Mouse (Mus musculus) ovary, adult 18-20 months (tissue): ENCODE measurements around the gene Snx30.

Experiments
- DNase-seq: peaks from one replicate; pipeline ENCODE4 v3.0.0; 2022; ENCODE audit warnings: low spot score, mixed read lengths

Gene Snx30

DNA sequence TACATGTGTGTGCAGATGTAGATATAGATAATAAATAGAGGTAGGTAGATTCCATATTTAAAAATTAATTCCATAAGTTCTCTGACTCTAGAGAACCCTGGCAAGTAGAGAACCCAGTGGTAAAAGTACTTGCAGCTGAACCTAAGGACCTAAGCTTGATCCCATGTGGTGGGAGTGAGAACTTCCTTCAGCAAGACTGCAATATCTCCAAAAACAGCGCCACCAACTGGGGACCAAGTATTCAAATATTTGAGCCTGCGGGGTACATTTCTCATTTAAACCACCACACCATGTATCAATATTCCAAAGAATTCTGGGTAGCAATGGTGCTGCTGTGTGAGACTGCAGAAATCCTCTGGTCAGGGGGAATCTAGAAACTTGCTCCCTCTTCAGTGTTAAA, 11.5 kb upstream of the Snx30 start:
- DNase-seq: no peak

DNA sequence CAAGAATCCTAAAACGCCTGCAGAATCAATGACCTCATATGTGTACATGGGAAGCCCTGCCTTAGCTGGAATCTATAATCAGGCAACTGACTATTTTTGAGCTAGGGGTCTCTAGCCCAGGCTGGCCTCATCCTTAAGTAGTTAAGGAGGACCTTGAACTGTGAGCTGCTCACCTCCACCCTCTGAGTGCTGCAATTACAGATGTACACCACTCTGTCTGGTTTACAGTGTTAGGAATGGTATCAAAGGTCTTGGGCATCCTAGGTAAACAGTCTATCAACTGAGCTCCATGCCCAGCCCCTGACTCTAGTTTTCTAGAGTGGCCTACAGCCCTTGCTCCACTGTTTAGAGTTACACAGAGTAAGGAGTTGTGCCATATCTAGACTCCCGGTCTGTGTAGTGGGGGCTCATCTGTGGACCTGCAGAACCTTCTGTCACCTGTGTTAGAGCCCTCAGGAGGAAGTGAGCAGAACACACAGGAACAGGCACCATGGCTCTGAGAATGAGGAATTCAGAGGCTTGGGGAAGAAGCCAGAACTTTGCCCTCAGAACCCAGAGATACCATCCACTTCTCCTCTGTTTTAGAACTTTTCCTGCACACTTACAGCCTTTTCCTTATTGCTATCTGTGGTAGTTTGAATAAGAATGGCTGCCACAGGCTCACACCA, 9.7 kb upstream of the Snx30 start:
- no peak for DNase-seq

DNA sequence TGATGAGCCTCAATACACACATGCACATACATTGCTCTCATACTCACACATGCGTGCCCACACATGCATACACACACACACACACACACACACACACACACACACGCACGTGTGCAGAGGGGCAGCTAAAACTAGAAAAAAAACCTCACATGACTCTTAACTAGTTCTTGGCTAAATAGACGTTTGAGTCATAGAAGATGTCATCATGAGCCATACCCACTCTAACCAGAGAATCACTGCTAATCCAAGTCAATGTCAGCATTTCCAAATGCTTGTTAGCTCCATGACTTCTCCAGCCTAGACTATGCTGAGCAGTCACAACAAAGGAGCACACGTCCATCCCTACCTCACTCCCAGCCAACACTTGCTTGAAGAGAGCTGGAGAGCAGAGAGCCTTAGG, 5.5 kb upstream of the Snx30 start:
- no peak for DNase-seq

DNA sequence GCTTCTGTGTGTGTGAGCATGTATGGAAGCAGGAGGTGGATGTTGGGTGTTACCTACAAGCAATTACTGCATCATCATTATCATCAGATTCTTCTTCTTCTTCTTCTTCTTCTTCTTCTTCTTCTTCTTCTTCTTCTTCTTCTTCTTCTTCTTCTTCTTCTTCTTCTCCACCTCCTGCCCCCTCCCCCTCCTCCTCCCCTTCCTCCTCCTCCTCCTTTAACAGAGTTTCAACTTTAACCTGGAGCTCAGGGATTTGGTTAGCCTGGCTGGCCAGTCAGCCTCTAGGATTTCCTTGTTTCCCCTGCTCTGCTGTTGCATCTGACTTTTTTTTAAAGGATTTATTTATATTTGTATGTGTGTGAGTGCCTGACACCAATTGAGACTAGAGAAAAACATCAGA, 4.2 kb upstream of the Snx30 start, which contains the start of gene Inip:
TSS of gene Inip (minus strand) at position 101 of the 400 bp plus-strand sequence.
- no peak for DNase-seq

DNA sequence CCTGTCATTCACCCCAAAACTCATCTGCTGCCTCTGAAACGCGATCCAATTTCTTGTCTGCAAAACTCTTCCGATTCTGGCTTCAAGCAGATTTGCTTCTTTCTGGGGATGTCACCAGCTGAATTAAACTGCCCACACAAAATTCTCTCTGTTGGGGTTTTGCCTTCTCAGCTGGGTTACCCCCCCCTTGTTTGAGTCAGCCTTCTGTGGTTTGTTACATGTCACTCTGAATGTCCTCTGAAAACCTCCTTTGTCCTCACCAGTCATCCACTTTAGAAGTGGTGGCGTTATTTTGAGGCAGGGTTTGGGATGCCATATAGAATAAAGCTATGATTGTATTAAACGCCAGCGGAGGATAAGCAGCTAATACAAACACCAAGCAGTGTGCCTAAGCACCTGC, 3.5 kb upstream of the Snx30 start:
- no peak for DNase-seq

DNA sequence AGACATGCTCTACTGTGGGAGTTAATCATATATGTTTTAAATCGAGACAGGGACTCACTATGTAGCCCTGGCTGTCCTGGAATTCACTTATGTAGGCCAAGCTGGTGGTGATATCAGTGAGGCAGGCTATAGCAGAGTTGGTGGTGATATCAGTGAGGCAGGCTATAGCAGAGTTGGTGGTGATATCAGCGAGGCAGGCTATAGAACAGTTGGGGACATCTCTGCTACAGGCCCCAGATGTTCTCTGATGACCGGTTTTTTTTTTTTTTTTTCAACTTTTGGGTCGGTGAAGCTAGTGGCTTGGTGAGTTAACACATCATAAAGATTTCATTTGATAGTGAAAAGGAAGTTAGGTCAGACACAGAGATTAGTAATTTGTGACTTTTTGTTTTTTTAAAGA, 2.8 kb upstream of the Snx30 start:
- no peak for DNase-seq

DNA sequence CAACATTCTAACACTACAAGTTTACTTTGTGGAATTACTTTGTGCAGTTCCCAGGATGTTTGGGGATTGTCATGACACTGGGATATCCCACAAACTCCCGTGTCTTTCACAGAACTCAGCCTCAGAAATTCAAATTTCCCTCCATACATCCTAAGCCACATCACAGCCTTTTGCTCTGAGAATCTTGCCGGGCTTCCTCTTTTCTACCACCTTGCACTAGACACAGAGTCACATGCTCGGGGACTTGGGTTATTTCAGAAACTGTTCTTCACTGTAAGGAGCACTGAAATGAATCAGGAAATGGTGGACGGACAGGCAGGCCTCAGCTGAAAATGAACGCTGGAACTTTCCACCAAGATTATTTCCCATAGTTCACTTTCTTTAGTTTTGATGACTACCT, 2.3 kb upstream of the Snx30 start:
- DNase-seq: no peak

DNA sequence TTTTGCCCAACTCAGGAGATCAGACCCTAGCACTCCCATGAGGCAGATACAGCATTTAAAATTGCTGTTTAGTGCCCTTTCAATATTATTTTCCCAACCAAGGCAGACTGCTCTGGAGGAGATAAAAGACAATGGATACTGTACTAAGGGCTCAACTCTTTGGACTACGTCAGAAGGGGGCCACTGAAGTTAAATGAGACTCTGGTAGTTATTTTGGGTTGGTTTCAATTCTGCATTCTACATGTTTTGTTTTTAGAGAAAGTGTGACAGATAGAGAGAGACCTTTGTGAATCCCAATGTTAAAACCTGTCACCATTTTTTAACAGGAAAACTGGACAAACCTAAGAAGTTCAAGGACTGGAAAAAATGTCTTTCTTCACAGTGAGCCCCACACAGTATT, 886 bp upstream of the Snx30 start:
- no peak for DNase-seq

DNA sequence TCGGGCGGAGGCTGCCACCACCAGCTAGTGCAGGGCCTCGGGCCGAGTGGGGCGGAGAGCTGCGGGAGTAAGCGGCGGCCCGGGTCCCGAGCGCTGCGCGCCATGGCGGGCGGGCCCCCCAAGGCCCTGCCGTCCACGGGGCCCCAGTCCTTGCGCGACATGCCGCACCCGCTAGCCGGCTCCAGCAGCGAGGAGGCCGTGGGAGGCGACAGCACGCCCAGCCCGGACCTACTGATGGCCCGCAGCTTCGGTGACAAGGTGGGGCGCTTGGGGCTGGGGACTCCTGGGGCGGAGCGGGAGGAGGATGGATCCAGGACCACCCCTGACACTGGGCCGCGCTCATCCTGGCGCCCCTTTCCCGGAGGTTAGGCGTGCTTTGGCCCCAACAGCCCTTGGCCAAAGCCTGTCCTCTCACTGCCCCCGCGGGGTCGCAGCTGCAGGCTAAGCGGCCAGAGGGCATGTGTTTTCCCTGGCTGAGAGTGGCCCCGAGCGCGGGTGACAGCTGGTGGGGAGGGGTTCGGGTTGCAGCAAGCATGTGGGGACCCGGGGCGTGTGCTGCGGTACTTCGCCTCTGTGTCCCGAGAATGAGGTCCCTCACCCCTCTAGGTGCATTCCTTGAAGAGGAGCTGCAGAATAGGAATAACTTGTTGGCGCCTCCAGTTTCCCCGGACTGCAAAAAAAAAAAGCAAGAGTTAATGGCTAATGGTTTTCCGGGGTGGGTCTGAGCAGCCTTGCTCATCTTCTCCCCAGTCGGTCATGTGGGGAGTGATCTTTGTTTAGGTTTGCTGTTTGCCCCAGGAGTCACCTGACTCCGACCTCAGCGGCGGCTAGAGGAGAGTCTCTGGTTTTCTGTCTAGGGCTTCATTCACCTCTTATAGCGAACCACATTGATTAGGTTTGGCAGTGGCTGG, 583 bp downstream of the Snx30 start:
- DNase-seq: no peak

DNA sequence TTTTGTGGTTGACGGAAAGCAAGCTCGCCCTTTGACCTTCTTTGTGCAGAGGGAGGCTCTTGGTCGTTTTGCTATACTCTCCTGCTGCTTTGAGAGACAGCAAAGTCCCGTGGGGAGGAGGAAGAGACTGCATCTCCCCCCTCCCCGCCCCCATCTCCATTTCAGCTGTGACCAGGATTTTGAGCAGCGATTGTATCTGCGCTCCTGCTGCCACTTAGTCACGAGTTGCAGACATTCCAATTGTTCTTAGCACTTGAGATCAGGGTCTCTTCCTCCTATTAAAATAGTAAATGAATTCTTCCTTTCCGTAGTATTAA, 1.2 kb downstream of the Snx30 start:
- no peak for DNase-seq

DNA sequence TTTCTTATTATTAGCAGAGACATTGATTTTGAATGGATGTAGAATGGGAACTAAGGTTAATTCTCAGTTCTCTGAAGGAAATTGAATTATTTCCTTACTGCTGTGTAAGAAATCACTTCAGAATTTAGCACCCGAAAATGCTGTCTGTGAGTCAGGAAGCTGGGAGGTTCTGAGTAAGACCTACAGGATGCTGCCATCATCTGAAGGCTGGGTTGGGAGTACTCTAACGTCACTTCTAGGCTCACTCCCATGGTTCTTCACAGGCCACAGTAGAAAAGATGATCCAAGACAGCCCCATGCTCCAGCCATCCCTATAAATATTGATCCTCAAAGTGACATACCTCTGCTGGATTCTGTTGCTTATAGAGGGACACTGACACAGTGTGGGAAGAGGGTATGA, 1.9 kb downstream of the Snx30 start:
- DNase-seq: no peak

DNA sequence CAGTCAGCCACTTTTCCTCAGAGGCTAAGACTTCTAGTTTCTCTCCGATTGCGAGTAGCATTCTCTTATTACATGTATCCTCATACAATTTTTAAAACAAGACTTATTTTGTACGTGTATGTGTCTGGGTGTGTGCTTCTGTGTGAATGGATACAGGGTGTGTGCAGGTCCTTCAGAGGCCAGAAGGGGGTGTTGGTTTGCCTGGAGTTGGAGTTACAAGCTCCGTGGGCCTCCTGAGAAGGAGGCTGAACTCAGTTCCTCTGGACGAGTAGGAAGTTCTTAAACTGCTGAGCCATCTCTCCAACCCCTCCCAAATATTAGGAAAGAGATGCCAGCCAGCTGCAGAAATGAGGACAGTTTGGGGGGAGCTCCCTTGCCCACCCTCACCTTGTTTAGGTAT, 2.8 kb downstream of the Snx30 start:
- no peak for DNase-seq

DNA sequence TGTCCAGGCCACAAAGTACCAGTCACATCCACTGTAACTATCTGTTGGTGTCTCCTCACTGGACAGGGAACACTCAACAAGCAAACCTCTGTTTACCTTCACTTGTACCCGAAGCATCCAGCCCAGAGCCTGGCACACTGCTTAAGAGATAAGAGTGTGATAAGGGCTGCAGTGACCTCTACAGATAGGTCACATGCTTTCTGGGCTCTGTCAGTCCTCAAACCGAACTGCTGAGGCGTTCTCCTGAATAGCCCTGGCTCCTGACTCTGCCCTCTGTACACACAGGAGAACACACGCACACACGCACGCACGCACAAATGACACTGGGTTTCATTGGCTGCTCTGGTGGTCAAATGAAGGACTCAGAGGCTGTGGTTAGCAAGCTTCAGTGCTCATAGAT, 8.5 kb downstream of the Snx30 start:
- no peak for DNase-seq

DNA sequence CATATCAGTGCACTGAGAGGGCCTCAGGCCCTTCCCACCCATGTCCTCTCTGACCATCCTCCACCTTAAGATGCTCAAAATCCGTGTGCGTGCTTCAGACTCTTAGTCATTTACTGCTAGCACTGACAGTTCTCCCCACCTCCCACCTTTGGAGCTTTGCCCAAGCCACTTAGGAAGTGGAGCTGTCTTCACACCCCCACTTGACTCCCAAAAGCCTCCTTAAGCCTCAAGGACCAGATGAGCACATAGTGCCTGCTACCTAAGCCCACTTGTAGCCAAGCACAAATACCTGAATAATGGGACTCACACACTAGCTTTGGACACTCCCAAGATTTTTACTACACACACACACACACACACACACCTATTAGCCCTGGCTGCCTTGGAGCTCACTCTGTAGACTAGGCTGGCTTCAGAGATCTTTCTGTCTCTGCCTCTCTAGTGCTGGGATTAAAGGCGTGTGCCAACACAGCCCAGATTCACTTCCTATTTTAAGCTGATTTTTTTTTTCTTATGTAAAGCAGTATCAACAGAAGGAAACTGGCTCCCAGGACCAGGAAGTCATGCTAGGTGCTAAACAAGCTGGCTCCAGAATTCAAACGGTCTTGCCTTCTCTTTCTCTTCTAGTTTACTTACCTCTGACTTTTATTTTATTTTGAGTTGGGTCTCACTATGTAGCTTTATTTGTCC, 9.6 kb downstream of the Snx30 start:
- no peak for DNase-seq

DNA sequence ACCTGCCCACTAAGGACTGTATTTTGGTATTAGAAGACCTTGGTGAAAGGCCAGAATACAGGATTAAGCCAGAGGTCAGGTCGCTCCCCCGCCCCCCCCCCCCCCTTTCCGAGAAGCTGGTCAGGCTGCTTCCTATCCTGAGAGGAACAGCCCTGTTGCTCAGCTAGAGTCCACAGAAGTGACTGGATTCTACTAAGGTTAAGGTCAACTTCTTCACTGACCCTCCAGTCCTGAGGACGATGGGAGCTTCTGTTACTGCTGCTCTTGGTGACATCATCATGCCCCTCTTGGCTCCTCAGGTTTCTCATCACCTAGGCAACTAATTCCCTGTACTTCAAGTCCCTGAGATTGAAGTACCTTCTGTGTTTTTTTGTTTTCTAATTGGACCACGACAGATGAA, 10.4 kb downstream of the Snx30 start:
- no peak for DNase-seq

DNA sequence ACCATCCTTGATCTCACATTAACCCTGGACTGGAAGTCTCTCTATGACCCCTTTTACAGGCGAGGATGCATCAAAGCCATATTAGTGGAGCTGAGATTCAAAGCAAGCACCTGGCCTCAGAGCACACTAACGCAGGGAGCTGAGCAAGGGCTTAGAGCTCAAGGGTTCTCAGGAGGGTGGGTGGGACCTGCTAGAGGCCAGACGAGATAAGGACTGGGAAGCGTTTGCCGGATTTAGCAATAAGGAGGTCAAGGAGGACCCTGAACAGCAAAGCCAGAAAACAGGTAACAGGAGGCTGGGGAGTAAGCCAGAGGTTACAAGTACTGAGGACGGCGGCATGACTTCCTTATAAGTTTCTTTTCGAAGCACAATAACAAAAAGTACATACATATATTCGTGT, 10.8 kb downstream of the Snx30 start:
- DNase-seq: no peak

DNA sequence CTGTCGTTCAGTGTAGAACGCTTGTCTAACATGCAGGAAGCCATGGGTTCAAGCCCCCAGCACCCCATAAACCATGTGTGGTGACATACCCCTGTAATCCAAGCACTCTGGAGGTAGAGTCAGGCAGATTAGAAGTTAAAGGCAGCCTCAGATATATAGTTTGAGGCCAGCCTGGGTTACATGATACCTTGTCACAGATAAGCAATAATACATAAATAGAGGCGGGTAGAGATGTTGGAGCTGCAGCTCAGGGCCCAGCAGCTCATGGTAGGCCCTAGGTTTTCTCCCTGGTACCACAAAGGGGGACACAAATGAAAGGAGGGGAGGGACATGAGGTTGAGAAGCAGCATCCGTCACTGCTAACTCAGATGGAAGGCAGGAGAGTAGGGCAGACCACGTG, 12.2 kb downstream of the Snx30 start:
- DNase-seq: no peak

DNA sequence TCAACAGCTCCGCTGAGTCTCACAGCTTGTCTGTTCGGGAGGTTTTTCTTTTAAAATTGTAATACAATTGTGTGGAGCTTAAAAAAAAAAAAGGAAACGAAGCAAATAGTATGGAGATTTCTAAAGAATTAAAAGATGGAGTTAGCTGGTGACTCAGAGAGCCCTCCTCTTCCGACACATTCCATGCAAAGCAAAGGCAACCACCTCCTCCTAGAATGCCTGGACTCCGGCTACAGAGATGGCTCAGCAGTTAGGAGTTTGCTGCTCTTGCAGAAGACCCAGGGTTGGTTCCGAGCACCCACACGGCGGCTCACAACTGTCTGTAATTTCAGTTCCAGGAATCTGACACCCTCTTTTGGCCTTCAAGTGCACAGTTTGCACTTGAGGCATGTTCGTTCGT, 12.9 kb downstream of the Snx30 start:
- no peak for DNase-seq

DNA sequence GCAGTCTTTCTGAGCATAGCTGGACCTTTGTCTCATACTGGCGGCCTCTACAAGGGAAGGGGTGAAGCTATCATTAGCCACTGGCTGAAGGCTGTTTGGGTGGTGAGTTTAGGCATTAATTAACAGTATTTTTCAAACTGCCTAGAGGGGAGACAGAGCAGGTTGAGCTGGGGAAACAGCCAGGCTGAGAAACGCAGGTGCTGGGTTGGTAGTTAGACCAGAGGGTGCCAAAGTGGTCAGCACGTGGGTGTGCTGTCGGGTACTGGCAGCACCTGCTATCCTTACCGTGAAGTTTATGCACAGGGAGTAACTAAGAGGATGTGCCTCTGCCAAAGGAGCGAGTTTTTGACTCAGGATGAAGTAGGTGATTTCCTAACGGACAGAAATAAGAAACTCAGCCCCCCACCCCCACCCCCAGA, 13.4 kb downstream of the Snx30 start:
- DNase-seq: no peak

DNA sequence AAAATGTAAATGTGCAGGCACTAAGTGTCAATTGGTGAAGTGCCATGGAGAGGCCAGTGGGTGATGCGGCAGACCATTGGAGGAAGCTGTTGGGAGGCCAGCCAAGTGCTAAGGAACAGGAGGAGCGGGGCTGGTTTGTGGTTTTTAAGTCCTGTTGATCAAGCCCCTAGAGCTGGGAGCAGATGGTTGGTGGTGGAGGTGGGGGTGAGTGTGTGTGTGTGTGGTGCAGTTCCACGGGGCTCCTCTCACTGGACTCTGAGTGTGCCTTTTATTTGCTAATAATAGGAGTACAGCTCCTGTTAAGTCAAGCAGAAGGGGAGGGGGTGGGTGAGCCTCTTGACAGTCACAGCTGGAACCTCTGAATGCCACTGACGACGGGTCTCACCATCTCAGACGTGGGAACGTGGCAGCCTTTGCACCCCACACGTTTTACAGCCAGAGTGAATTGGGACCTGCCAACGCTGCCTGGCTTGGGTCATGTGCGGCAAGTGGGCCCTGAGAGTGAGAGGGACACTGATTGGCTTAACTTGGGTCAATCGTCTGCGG, 13.9 kb downstream of the Snx30 start:
- DNase-seq: no peak

DNA sequence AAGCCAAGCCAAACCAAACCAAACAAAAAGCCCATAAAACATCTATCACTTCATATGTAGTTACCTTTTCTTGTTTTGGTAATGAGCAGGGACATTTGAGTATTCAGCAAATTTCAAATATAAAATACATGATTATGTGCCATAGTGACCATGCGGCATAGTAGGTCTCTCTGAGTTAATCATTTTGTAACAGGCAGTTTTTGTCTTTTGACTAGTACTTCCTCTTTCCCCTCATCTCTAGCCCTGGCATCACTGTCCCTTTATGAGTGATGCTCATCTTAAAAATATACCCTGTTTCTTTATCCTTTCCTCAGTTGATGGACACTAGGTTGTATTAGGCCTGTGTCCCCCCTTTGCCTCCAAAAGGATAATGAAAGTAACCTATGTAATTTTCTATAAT, 15.9 kb downstream of the Snx30 start:
- no peak for DNase-seq

DNA sequence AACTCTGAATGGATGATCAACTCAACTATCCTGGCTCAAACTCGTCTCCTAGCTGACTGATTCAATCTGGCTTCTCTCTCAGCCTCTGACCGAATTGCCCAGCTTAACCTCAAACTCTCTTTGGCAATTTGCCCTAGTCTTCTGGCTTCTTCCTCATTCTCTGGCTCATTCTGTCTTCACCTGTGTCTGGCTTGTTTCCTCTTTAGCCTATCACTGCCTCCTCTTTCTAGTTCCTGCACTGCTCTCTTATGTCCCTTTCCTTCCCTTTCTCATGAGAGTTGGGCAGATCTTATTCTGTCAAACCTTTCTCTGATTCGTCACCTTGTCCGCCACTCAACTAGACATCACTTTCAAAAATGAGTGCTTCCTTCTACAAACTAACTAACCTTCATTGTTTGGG, 16.5 kb downstream of the Snx30 start:
- no peak for DNase-seq

DNA sequence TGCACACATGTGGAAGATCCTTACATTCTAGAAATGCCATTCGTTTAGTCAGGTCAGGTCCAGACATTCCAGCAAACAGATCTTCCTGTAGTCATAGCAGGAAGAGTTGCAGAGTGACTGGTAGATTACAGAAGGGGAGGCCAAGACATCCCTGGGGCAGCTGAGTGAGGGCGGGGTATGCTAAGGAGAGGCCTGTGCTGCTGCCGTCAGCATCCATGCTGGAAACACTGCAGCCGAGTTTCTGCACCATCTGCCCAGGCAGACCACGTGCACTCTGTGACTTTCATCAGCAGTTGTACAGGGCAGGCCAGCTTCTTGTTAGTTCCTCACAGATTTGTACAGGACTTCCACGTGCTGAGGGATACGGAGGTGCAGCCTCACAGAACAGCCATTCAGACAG, 17.8 kb downstream of the Snx30 start:
- no peak for DNase-seq
